Mouse (Mus musculus): Measurements from ENCODE around the gene Naa25. TPM values are rescaled to one million over a fixed set of nuclear protein-coding genes. Genes with fewer than 3 reads are reported as not detected.
A peak's percentile ranks its signal among the peaks of the same experiment; 100 is the strongest.

Gene Naa25
- 10 to 100 TPM; 21.6 TPM for total RNA-seq (2021)

DNA sequence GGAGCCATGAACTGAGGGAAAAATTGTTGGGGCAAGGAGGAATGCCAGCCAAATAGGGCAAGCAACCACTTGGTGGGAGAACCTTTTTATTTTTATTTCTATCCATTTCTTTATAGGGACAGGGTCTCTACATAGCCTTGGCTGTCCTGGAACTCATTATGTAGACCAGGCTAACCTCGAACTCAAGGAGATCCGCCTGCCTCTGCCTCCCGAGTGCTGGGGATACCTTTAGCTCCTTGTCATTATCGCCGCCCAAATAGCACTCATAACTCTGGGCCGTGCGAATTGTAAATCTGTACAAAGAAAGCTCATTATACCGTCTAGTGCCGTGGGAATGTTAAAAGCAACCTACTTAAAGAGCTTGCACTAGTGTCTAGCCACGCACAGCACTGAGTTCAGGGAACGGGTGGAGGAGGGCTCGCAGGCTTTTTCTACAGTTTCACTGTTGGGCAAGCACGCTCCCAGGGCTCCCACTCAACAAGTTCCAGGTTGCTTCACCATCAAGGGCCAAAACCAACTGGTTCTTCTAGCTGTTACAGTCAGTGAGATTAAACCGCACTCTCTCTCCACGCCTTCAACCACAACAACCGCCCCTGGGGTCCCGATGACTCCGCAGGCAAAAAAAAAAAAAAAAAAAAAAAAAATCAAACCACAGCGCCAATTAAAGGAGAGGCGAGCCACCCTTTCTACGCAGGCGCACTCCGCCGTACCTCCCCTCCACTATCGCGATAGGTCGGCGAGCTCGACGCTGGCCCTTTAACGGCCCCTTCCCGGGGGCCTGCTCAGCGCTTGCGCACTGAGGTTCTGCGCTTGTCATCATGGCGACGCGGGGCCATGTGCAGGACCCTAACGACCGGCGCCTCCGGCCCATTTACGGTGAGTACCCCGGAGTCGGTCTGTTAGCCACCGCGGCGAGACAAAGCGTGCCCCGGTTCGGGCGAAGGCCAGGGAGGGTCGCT lies at the start of gene Naa25:
Naa25 (plus strand) TSS at position 750 of the 959 bp plus-strand sequence.
- peak; percentile 98 for DNase-seq

DNA sequence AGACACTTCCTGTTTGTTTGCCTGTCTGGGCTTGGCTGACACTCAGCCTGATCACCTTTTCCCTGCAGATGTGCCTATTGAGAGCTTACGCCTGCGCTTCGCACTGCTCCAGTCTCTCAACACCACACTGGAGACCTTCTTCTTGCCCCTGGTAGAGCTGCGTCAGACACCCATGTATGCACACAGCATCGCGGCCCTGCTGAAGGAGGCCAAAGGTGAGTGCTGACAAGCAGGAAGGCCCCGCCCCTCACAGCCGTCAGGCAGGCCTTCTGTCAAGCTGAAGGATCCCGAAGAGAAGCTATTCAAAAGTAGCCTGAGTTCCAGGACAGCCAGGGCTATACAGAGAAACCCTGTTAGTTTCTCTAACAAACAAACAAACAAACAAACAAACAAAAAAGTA lies 38.5 kb upstream of the Naa25 start:
- DNase-seq, result no peak

DNA sequence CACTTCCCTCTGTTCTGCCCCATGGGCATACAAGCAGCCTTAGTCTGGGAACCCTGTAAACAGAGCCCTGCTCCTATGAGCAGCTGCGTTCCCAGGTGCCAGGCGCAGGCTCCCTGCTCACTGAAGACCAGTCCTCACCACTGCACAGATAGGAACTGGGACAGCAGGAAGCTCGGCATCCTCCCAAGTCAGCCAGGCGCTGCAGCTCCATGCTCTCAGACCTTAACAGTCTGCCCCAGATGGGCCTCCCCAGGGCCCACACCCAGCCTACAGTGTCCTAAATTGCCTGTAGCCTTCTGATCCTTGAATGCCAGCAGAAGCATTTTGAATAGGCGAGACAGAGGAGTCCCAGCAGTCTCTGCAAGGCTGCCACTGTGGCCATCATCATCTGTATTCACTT lies 36.0 kb upstream of the Naa25 start:
- no peak for DNase-seq

DNA sequence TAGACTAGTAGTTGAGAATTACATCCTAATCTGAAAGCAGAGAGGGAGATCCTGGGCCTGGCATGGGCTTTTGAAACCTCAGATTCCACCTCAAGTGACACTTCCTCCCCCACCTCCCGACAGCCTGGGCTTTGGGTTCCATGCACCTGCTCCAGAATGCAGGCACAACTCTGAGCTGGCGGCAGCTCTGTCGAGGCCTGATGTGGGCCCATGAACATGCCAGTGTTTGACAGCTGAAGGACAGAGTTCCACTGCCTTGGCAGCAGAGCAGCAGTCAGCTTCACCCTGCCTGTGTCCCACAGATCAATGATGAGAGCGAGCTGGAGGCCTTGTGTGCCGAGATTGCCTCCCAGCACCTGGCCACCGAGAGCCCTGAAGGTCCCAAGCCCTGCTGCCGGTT lies 34.3 kb upstream of the Naa25 start:
- DNase-seq, result no peak

DNA sequence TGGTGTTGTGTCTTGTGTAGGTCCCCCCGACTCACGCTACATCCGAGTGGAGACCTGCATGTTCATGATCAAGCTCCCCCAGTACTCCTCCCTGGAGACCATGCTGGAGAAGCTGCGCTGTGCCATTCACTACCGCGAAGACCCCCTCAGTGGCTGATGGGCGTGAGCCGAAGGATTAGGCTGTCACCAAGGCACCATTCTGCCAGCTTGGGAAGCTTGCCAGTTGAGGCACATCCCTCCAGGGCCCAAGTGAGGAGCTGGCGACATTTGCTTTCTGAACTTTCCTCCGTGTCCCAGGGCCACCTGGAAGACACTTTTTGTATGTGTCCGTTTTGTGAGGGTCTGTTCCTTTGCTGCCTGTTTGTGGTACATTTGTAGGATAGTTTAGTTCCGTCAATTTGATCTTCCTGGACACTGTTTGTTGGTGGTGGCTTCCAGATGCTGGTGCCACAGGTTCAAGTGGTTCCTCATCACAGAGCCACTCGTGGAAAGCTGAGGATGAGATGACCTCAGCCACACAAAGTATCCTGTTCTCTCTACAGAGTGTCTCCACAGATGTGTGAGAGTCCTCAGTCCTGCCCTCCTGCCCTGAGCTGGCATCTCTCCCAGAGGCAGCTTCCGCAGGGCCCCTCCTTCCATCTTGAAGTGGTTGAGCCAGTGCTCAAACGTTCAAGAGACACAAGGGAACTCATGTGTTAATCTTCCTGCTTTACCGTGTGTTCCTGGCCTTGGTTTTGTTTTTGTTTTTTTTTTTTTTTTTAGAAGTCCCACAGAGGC lies 31.1 kb upstream of the Naa25 start:
- DNase-seq, result no peak

DNA sequence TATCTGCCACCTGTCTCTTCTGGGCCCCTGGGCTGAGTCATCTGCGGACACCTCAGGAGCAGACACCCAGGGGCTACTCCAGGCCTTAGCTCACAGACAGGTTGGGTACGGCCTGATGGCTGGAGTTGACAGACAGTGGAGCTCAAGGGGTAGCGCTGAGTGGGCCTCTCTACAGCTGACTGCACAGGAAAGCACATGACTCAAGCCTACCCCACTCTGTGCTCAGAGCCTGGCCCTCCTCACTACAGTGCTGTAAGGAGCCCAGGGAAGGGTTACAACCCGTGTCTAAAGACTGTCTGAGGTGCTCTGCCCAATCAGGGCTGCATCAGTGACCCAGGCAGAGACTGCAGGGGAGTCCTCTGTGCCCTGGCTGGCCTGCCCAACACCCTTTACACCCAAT lies 30.5 kb upstream of the Naa25 start:
- no peak for DNase-seq

DNA sequence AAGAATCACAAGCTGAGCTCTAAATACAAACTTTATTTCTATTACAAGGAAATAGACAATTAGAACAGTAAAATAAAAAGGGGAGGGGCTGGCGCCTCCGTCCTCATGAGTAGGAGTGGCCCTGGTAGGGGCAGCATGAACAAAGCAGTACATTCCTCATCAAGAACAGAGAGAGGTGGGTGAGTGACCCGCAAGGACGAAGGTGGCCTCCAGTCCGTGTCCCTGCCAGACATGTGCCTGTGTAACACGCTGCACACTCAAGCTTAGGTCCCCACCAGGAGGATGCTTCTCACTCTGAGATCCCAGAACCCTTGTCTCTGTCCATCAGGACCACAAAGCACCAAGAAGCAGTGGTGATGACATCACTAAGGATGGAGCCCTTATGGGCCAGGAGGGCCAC lies 26.0 kb upstream of the Naa25 start:
- DNase-seq, result no peak

DNA sequence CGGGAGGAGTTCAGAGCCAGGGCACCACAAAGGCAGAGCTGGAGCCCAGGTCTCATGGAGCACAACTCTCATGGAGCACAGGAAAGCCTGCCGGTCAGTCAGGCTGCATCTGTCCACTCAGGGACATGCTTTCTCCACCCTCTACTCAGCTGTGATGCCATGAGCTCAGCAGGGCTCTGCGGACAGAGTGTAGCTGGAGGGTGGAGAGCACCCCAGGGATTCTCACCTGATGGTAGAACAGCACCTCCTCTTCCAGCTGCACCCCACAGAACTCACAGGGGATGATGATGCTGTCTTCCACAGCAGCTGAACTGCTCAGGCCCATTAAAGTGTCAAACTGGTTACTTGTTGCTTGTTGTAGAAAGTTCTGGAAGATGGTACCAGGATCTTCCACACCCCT lies 22.9 kb upstream of the Naa25 start:
- DNase-seq, result no peak

DNA sequence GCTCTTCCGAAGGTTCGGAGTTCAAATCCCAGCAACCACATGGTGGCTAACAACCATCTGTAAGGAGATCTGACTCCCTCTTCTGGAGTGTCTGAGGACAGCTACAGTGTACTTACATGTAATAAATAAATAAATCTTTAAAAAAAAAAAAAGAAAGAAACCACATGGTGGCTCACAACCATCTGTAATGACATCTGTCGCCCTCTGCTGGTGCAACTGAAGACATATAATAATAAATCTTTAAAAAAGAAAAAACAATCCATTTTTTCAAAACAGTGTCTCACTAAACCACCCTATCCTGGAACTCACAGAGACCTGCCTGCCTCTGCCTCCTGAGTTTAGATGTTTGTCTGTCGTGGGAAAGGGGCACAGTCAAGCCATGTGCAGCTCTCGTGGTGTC lies 20.8 kb upstream of the Naa25 start:
- peak; percentile 66 for DNase-seq

DNA sequence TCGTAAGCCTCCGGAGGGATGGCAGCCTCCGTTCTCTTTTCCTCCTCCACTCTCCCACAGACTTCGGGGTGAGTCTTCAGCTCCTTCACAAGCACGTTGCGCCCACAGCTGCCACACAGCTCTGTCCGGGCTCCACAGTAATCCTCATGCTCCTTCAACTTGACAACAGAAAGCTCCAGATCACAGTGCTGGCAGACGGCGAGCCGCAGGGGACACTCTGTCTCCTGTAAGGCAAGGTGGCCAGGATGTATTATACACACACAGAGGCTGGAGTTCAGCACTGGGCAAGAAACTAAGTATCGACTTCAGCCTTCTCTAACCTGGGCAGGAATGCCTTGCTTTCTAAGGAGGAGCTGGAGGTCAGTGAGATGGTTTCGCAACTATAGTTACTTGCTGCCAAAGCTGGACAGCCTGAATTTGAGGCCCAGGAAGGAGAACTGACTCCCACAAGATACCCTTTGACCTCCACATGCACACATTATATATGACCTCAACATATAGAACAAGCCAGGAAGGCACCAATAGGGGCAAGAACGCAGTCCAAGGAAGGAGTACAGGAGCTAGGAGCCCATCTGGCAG lies 19.0 kb upstream of the Naa25 start:
- DNase-seq, result no peak

DNA sequence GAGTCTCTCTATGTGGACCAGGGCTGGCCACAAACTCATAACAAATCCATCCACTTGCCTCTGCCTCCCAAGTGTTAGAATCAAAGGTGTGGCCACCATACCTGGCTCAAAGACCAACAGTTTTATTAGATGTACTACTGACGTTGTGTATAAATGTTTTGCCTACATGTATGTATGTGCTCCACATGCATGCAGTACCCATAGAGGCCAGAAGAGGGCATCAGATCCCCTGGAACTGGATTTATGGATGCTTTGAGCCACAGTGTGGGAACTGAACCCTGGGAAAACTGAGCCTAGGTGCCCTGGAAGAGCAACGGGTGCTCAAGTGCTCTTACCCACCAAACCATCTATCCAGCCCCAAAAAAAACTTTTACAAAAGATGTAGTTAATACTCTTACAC lies 17.0 kb upstream of the Naa25 start:
- DNase-seq, result no peak

DNA sequence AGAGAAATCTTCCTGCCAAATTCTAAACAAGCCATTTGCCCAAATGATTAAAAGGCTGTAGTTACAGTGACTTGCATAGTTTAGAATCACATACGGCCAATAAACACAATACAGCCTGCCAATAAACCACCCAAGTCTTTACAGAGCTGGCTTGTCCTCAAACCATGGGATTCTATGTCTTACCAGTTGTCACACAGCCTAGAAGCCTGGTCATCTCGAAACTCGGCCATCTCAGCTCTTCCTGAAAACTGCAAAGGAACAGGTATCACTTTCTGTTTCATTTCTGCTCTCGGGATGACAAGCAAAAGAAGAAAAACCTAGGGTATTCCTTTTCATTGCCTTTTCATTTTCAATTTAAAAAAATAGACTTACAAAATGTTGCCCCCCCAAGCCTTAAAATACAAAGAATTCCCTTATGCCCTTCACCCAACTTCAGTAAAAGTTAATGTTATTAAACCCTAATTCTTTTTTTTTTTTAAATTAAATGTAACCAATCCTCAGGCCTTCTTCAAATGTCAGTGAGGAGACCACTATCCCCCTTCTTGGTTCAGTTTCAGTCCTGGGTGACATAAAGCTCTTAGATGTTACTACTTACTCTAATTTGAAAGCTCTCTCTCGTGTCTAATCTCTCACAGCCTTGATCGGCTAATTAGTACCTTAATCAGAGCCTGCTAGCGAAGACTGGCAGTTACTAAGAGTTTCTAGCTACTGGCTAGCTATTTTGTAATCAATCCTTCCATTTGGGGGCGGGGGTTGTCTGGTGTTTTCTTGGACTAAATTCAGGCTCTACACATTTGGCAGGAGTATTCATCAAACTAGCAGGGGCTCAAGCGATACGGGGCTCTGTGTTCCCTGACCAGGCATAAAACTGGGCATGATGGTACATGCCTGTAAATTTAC lies 13.6 kb upstream of the Naa25 start:
- no peak for DNase-seq

DNA sequence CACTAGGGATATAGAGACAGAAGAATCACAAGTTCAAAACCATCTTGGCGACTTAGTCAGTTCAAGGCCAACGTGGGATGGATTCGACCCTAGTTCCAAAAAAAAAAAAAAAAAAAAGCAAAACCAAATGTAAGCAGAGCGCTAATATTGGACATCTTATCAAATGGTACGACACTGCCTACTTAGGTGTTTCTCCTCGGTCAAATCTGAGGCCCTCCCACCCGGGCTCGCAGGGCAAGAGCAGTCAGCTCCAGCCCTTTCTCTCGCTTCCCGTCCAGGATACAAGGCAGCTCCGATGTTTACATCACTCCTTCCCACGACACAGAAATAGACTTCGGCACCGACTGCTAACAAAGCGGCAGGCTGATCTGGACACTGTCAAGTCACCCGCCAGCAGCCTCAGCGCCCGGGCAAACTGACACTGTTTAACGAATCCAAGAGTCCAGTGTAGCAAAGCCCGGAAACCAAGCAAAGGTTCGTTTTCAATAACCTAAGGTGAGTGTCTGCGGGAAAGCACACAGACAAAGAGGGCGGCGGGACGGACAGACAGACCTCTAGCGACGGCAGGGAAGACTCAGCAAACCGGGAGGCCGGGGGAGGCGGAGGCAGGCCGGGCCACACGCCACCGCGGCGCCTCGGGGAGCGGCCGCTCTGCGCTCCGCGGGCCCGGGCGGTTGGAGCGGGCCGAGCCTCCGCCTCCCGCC lies 12.8 kb upstream of the Naa25 start:
- peak; percentile 72 for DNase-seq

DNA sequence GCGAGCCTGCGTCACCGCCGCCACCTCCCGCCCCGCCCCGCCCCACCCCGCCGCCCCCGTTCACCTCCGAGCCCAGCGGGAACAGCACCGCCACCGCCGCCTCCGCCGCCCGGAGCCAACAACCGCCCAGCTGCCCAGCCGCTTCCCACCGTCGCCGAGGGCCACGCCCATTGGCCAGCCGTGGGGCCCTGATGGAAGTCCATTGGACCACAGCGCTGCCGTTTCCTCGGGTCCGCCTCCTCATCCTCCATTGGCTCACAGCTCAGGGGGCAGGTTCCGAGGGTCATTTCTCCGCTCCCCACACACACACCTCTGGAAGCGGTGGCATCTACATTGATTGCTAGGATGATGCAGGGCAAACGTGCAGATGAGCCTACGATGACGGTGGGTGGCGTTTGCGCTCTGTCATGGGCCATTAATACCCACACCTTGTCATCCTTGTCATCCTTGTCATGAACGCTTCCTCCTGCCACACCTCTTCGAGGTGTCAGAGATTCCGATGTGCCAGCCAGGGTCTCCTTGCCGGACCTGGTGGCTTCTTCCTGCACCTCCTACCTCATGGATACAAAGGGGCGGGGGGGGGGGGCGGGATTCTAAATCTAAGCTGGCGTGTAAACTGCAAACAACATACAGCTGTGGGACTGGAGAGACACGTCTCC lies 12.1 kb upstream of the Naa25 start, which contains the start of gene Trafd1:
Trafd1 (minus strand) TSS at position 172 of the 659 bp plus-strand sequence.
- DNase-seq, result peak; percentile 97

DNA sequence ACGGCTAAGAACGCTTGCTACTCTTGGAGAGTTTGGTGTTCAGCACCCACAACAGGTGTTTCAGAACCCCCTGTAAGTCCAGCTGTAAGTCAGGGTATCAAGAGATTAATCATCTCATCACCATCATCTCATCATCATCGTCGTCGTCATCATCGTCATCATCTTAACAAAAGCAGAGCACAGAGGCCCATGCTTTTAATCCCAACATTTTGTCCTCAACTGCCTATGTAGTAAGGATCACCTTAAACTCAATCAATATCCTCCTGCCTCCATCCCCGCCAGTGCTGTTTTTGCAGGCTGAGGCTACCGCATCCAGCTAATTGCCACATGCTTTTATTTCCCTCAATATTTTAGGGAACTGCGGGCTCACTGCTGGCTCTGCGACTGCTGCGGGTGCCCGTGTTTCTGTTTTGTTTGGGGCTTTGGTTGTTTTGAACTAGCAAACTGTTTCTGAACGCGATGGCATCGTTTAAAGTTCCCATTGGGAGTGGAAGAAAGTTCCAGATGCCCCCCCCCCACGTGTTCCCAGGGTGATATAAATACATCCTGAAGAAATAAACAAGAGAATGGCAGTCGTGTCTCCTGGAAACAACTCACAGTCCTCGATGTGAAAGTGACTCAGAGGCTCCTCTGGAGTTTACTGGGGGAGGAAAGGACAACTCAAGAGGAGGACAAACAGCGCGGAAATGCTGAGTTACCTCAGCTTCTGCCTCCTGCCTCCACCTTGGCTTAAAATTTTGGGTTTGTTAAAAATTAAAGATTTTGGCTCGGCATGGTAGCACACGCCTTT lies 11.4 kb upstream of the Naa25 start:
- no peak for DNase-seq

DNA sequence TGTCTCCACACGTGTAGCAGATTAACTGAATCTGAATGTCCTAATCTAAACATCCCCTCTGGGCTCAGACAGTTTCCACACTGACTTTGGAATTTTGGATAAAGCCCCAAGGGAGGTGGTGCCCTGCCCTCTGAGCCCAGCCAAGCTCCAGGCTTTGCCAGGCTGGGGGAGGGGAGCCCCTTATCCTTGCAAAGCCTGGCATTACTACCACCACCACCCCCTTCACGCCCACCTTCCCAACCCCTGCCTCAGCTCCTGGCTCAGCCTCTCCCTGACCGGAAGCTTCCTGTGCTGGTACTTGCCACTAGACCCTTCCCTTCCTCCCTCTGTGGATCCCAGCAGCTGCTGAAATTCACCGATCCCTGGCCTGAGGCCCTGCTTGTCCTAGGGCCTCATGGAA lies 10.6 kb upstream of the Naa25 start:
- DNase-seq, result peak; percentile 51

DNA sequence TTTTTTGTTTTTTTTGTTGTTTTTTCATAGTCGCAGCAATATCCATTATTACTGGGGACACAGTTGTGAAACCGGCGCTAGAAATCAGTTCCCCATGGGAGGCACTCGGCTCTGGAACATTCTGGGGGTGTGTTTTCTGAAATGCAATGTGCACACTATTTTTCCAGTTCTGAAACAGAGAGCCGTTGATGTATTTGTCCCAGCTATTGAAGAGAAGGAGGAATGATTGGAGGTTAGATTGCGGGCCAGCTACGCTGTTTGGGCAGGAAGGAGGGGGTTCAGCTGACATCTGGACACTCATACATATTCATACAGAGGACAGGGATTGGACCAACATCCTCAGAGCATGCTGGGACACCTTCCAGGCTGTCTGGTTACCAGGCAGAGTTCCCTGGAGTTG lies 8.6 kb upstream of the Naa25 start:
- DNase-seq, result no peak

DNA sequence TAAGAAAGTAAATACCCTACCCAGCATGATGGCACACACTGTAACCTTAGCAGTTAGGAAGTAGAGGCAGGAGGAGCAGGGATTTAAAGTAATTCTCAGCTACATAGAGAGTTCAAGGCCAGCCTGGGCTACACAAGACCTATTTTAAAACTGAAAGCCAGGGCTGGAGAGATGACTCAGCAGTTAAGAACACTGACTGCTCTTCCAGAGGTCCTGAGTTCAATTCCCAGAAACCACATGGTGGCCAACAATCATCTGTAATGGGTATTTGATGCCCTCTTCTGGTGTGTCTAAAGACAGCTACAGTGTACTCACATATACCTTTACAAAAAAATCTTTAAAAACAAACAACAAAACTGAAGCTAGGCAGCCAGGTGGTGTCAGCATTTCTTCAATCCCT lies 8.0 kb upstream of the Naa25 start:
- no peak for DNase-seq

DNA sequence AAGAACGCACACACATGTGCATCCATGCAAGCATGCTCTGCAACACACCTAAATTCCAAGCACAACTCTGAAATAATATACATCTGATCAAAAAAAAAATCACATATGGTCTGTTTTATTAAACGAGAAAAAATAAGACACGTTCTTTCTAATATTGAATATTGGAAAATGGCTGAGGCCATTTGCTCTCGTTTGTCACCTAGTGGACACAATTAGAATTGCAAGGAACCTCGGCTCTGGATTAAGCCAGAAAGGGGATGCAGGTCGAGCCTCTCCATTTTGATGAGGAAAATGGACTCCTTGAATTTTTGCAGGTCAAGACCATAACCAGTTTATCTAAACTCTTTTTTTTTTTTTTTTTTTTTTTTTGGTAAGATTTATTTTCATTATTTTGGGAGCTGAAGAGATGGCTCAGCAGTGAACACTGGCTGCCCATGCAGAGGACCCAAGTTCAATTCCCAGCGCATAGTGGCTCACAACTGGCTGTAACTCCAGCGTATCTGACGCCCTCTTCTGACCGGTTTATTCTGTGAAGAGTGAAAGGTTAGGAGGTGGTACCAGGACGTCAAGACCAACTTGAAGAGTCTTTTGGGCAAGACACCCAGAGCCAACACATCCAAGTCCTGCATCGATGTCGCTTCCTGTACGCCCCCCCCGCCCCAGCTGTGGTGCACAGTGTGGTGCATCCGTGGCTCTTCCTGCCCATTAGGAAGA lies 4.9 kb upstream of the Naa25 start:
- DNase-seq, result peak; percentile 66

All from heart, postnatal 4 days (tissue).